Mouse (Mus musculus): ENCODE data around the gene Smim22. TPM values are rescaled to one million over a fixed set of nuclear protein-coding genes. Genes with fewer than 3 reads are reported as not detected.

Gene Smim22
- total RNA-seq, 1 experiment = 1.9 TPM

GRCm38 (mm10) chr16:4969055-4969843 lies 37.8 kb upstream of the Smim22 start:
- Histone ChIP-seq H3K4me3 (ENCODE audit: insufficient read depth in 1 of 2, low read depth in 1 of 2, low read length in 2 of 2, poor library complexity in 1 of 2, severe bottlenecking in 1 of 2) (no peak overlapping the region), H3K4me1 (ENCODE audit: control insufficient read depth in 2 of 2, insufficient read depth in 2 of 2, low read length in 2 of 2, poor library complexity in 1 of 2) (peaks cover 0 to 5% of the 10 kb centered on the region in 2 experiments; a peak in 1 of 4 replicates), H3K9ac (ENCODE audit: insufficient read depth, low read depth, low read length, poor library complexity, severe bottlenecking) (no peak overlapping the region), H3K27ac (ENCODE audit: insufficient read depth, low read depth, low read length, poor library complexity, severe bottlenecking) (no peak overlapping the region), H3K9me3 (ENCODE audit: control insufficient read depth, insufficient read depth, low read depth, low read length) (no peaks in the 10 kb centered on the region), H3K36me3 (ENCODE audit: control insufficient read depth, insufficient read depth, low read length, poor library complexity, severe bottlenecking) (no peaks in the 10 kb centered on the region; the same call in 1 of the 2 replicates)
- no peak for DNase-seq (ENCODE audit: low read depth, low spot score)
- in situ Hi-C loops (cut with MboI; ENCODE audit: low sequenced_read_pairs in 2 of 2, unreplicated experiment in 2 of 2) = no loop called here
- no peak for TF ChIP-seq MAFK (IDR thresholded peaks at IDR 0.05; ENCODE audit: insufficient read depth, low read depth, low read length)

- H3K9ac ChIP-seq (ENCODE audit: insufficient read depth, low read depth, low read length, poor library complexity, severe bottlenecking) = no peak overlapping the region
- H3K4me3 ChIP-seq (ENCODE audit: insufficient read depth in 1 of 2, low read depth in 1 of 2, low read length in 2 of 2, poor library complexity in 1 of 2, severe bottlenecking in 1 of 2) = no peak overlapping the region
- no peak for TF ChIP-seq ZNF384 (IDR thresholded peaks at IDR 0.05; ENCODE audit: low read depth, low read length)
- no peak for TF ChIP-seq MAFK (IDR thresholded peaks at IDR 0.05; ENCODE audit: insufficient read depth, low read depth, low read length)
- no peak for TF ChIP-seq CHD2 (IDR thresholded peaks at IDR 0.05; ENCODE audit: low read depth, low read length)
- in situ Hi-C loops (cut with MboI; ENCODE audit: low sequenced_read_pairs in 2 of 2, unreplicated experiment in 2 of 2) = no loop called here
- no peaks in the 10 kb centered on the region; the same call in 1 of the 2 replicates for H3K36me3 ChIP-seq (ENCODE audit: control insufficient read depth, insufficient read depth, low read length, poor library complexity, severe bottlenecking)
- peaks cover 0 to 5% of the 10 kb centered on the region in 2 experiments; a peak in 1 of 4 replicates for H3K4me1 ChIP-seq (ENCODE audit: control insufficient read depth in 2 of 2, insufficient read depth in 2 of 2, low read length in 2 of 2, poor library complexity in 1 of 2)
- H3K27ac ChIP-seq (ENCODE audit: insufficient read depth, low read depth, low read length, poor library complexity, severe bottlenecking) = no peak overlapping the region
- DNase-seq (ENCODE audit: low read depth, low spot score) = no peak
- H3K9me3 ChIP-seq (ENCODE audit: control insufficient read depth, insufficient read depth, low read depth, low read length) = no peaks in the 10 kb centered on the region
Observed at GRCm38 (mm10) chr16:4971626-4972025, 35.5 kb upstream of the Smim22 start.

- no peaks in the 10 kb centered on the region; the same call in 1 of the 2 replicates for H3K36me3 ChIP-seq (ENCODE audit: control insufficient read depth, insufficient read depth, low read length, poor library complexity, severe bottlenecking)
- in situ Hi-C loops (cut with MboI; ENCODE audit: low sequenced_read_pairs in 2 of 2, unreplicated experiment in 2 of 2) = no loop called here
- TF ChIP-seq ZNF384 (IDR thresholded peaks at IDR 0.05; ENCODE audit: low read depth, low read length) = no peak
Observed at GRCm38 (mm10) chr16:4974521-4974920, 32.6 kb upstream of the Smim22 start.

GRCm38 (mm10) chr16:4976180-4976579 lies 30.9 kb upstream of the Smim22 start:
- no peak overlapping the region for H3K4me3 ChIP-seq (ENCODE audit: insufficient read depth in 1 of 2, low read depth in 1 of 2, low read length in 2 of 2, poor library complexity in 1 of 2, severe bottlenecking in 1 of 2)
- H3K36me3 ChIP-seq (ENCODE audit: control insufficient read depth, insufficient read depth, low read length, poor library complexity, severe bottlenecking) = no peaks in the 10 kb centered on the region; the same call in 1 of the 2 replicates
- H3K9me3 ChIP-seq (ENCODE audit: control insufficient read depth, insufficient read depth, low read depth, low read length) = no peaks in the 10 kb centered on the region
- peaks cover 0 to 5% of the 10 kb centered on the region in 2 experiments; a peak in 1 of 4 replicates for H3K4me1 ChIP-seq (ENCODE audit: control insufficient read depth in 2 of 2, insufficient read depth in 2 of 2, low read length in 2 of 2, poor library complexity in 1 of 2)
- in situ Hi-C loops (cut with MboI; ENCODE audit: low sequenced_read_pairs in 2 of 2, unreplicated experiment in 2 of 2) = no loop called here
- TF ChIP-seq HCFC1 (IDR thresholded peaks at IDR 0.05; ENCODE audit: borderline replicate concordance, insufficient read depth, low read length) = no peak
- no peak for TF ChIP-seq MAFK (IDR thresholded peaks at IDR 0.05; ENCODE audit: insufficient read depth, low read depth, low read length)
- TF ChIP-seq ZC3H11A (IDR thresholded peaks at IDR 0.05; ENCODE audit: borderline replicate concordance, low read depth, low read length) = no peak
- no peak for TF ChIP-seq CHD2 (IDR thresholded peaks at IDR 0.05; ENCODE audit: low read depth, low read length)
- no peak for TF ChIP-seq ZNF384 (IDR thresholded peaks at IDR 0.05; ENCODE audit: low read depth, low read length)
- no peak for DNase-seq (ENCODE audit: low read depth, low spot score)
- no peak overlapping the region for H3K27ac ChIP-seq (ENCODE audit: insufficient read depth, low read depth, low read length, poor library complexity, severe bottlenecking)
- H3K9ac ChIP-seq (ENCODE audit: insufficient read depth, low read depth, low read length, poor library complexity, severe bottlenecking) = no peak overlapping the region

More at GRCm38 (mm10) chr16:4974521-4974920, 32.6 kb upstream of the Smim22 start:
- Histone ChIP-seq H3K9me3 (ENCODE audit: control insufficient read depth, insufficient read depth, low read depth, low read length) (no peaks in the 10 kb centered on the region), H3K27ac (ENCODE audit: insufficient read depth, low read depth, low read length, poor library complexity, severe bottlenecking) (no peak overlapping the region), H3K9ac (ENCODE audit: insufficient read depth, low read depth, low read length, poor library complexity, severe bottlenecking) (no peak overlapping the region), H3K4me3 (ENCODE audit: insufficient read depth in 1 of 2, low read depth in 1 of 2, low read length in 2 of 2, poor library complexity in 1 of 2, severe bottlenecking in 1 of 2) (no peak overlapping the region), H3K4me1 (ENCODE audit: control insufficient read depth in 2 of 2, insufficient read depth in 2 of 2, low read length in 2 of 2, poor library complexity in 1 of 2) (peaks cover 0 to 5% of the 10 kb centered on the region in 2 experiments; a peak in 1 of 4 replicates)
- no peak for DNase-seq (ENCODE audit: low read depth, low spot score)
